37 mouse cellular contexts compared by ENCODE assay signal in genomic region chr2:174288673-174289430, GRCm38 (mm10). TPM values are rescaled to one million over a fixed set of nuclear protein-coding genes. Genes with fewer than 3 reads are reported as not detected.
DNase-seq lines count a peak whose midpoint lies in the region; ATAC-seq and TF ChIP-seq lines count a peak whose summit lies in the region.
"Had no signal": no experiment of that assay in that cellular context is flagged by ENCODE, and none has a peak within 500 bp of the region (broad histone marks: within the 10 kb centered on the region; RNA-seq: fewer than 3 reads in every experiment).

No protein-coding gene starts in this region.

- no peak overlapping the region for H3K4me3 ChIP-seq in kidney, adult 2 months (ENCODE audit: insufficient read depth, low read depth, low read length)
- H3K4me3 ChIP-seq in ES-Bruce4 (ENCODE audit: low read depth, low read length), result no peak overlapping the region
- peak overlapping the region; percentile 13; the same call in 1 of the 2 replicates for H3K4me3 ChIP-seq in kidney, embryonic 16.5 days (ENCODE audit: low read length)
- H3K4me3 ChIP-seq in hindbrain, embryonic 16.5 days (ENCODE audit: low read length), result no peak overlapping the region
- H3K4me3 ChIP-seq in intestine, embryonic 16.5 days (ENCODE audit: low read length), result no peak overlapping the region
- H3K4me3 ChIP-seq: erythroblast, embryonic 14.5 days; forebrain, embryonic 12.5 days; heart, embryonic 12.5 days; hindbrain, embryonic 13.5 days; layer of hippocampus, adult 2 months; megakaryocyte, embryonic 14.5 days; midbrain, embryonic 13.5 days; stomach, embryonic 15.5 days had no signal

- ATAC-seq in Patski, result peak; percentile 70
- peak; percentile 69 for ATAC-seq in kidney, embryonic 16.5 days (ENCODE audit: low FRiP score, low TSS enrichment)
- ATAC-seq in hindbrain, embryonic 16.5 days, result no peak
- no peak for ATAC-seq in intestine, embryonic 16.5 days
- ATAC-seq: activated CD4-positive, CD25-positive, alpha-beta regulatory T cell, adult 4 months; lung, postnatal 0 days; midbrain, embryonic 13.5 days had no signal

- in situ Hi-C loops in Patski (cut with MboI; ENCODE audit: low pct_unique_long_range_greater_than_20kb), result loop anchor here (10.0 to 25.0 kb wide), 2 partner anchors 694 to 1102 kb away; no protein-coding TSS in a partner anchor

- no peaks in the 10 kb centered on the region for H3K27me3 ChIP-seq in kidney, adult 2 months (replicated peaks; ENCODE audit: control insufficient read depth, insufficient read depth, low read length)
- H3K27me3 ChIP-seq in ES-Bruce4 (ENCODE audit: control insufficient read depth, insufficient read depth, low read length, poor library complexity, severe bottlenecking), result no peaks in the 10 kb centered on the region
- H3K27me3 ChIP-seq in Patski, result peaks cover 16% of the 10 kb centered on the region
- H3K27me3 ChIP-seq in kidney, embryonic 16.5 days (ENCODE audit: insufficient read depth, low read length), result peaks cover 47% of the 10 kb centered on the region
- H3K27me3 ChIP-seq in hindbrain, embryonic 16.5 days (replicated peaks; ENCODE audit: control insufficient read depth, insufficient read depth, low read length), result peaks cover 29% of the 10 kb centered on the region
- H3K27me3 ChIP-seq in intestine, embryonic 16.5 days (replicated peaks; ENCODE audit: control insufficient read depth, insufficient read depth, low read length), result peaks cover 22% of the 10 kb centered on the region

- H3K9me3 ChIP-seq in ES-Bruce4 (replicated peaks; ENCODE audit: control insufficient read depth, insufficient read depth, low read length, poor library complexity, severe bottlenecking), result no peaks in the 10 kb centered on the region
- peaks cover 33% of the 10 kb centered on the region for H3K9me3 ChIP-seq in kidney, embryonic 16.5 days (ENCODE audit: low read length)
- H3K9me3 ChIP-seq in hindbrain, embryonic 16.5 days (ENCODE audit: control insufficient read depth, low read length), result peaks cover 22% of the 10 kb centered on the region
- H3K9me3 ChIP-seq in intestine, embryonic 16.5 days (ENCODE audit: control insufficient read depth, low read length), result peaks cover 20% of the 10 kb centered on the region

- peak; percentile 66 for DNase-seq in kidney, adult 2 months
- DNase-seq in kidney, postnatal 25 days, result no peak
- DNase-seq in Patski (ENCODE audit: low read depth, low spot score), result peak; percentile 33
- no peak for DNase-seq in left cerebral cortex, adult 8-10 months (ENCODE audit: low spot score in 2 of 2)
- DNase-seq: adrenal gland, adult 2 months; adrenal gland, postnatal 36 days; B cell, adult 2 months; cerebellum, adult 18-20 months; cerebellum, postnatal 10 days; gastrocnemius, postnatal 25 days; heart, adult 18-20 months; heart, postnatal 4 days; layer of hippocampus, postnatal 36 days; lung, adult 18-20 months; lung, postnatal 4 days; retina, postnatal 1 day; right cerebral cortex, postnatal 14 days; thymus, postnatal 14 days had no signal

- no peak overlapping the region for H3K27ac ChIP-seq in kidney, adult 2 months (ENCODE audit: insufficient read depth, low read depth, low read length)
- peak overlapping the region; percentile 3; the same call in 1 of the 2 replicates for H3K27ac ChIP-seq in ES-Bruce4 (ENCODE audit: insufficient read depth, low read length)
- no peak overlapping the region for H3K27ac ChIP-seq in kidney, embryonic 16.5 days (ENCODE audit: low read length)
- H3K27ac ChIP-seq in hindbrain, embryonic 16.5 days (ENCODE audit: low read depth, low read length), result no peak overlapping the region
- H3K27ac ChIP-seq in intestine, embryonic 16.5 days (ENCODE audit: low read length), result no peak overlapping the region
- H3K27ac ChIP-seq: hindbrain, embryonic 13.5 days; layer of hippocampus, adult 2 months; limb, embryonic 13.5 days; midbrain, embryonic 13.5 days; neural tube, embryonic 15.5 days; stomach, embryonic 15.5 days had no signal

- TF ChIP-seq CTCF in kidney, adult 2 months (conservative IDR thresholded peaks at IDR 0.05; ENCODE audit: insufficient read depth, insufficient read length, low read depth, low read length), result no peak
- TF ChIP-seq CTCF in ES-Bruce4 (IDR thresholded peaks at IDR 0.05; ENCODE audit: low read depth, low read length) (no peak), Patski (IDR thresholded peaks at IDR 0.05) (no peak)

- TF ChIP-seq POLR2A in kidney, adult 2 months (IDR thresholded peaks at IDR 0.05; ENCODE audit: low read depth, low read length), result no peak
- no peak for TF ChIP-seq POLR2A in ES-Bruce4 (IDR thresholded peaks at IDR 0.05; ENCODE audit: insufficient read depth, low read length)

- no peak overlapping the region for H3K9ac ChIP-seq in ES-Bruce4 (ENCODE audit: low read depth, poor library complexity, severe bottlenecking)
- no peak overlapping the region for H3K9ac ChIP-seq in kidney, embryonic 16.5 days (replicated peaks; ENCODE audit: low read length)
- H3K9ac ChIP-seq in hindbrain, embryonic 16.5 days (ENCODE audit: low read depth, low read length), result no peak overlapping the region
- H3K9ac ChIP-seq in intestine, embryonic 16.5 days (ENCODE audit: low read depth, low read length), result no peak overlapping the region
- H3K9ac ChIP-seq: forebrain, embryonic 12.5 days; heart, embryonic 12.5 days; hindbrain, embryonic 13.5 days; limb, embryonic 13.5 days; neural tube, embryonic 15.5 days; stomach, embryonic 15.5 days had no signal

- POLR2A ChIA-PET in Patski (lab: Charles Lee), result no interaction called here

- CTCF ChIA-PET in Patski (lab: Charles Lee), result no interaction called here

- no peaks in the 10 kb centered on the region for H3K36me3 ChIP-seq in kidney, adult 2 months (ENCODE audit: control insufficient read depth, insufficient read depth, low read length)
- H3K36me3 ChIP-seq in ES-Bruce4 (ENCODE audit: control insufficient read depth, insufficient read depth, low read length, poor library complexity, severe bottlenecking), result peaks cover 6% of the 10 kb centered on the region
- peaks cover 53% of the 10 kb centered on the region for H3K36me3 ChIP-seq in kidney, embryonic 16.5 days (ENCODE audit: insufficient read depth, low read length)
- H3K36me3 ChIP-seq in hindbrain, embryonic 16.5 days (ENCODE audit: control insufficient read depth, insufficient read depth, low read length), result peaks cover 29% of the 10 kb centered on the region
- peaks cover 30% of the 10 kb centered on the region for H3K36me3 ChIP-seq in intestine, embryonic 16.5 days (ENCODE audit: control insufficient read depth, insufficient read depth, low read length)

- no peaks in the 10 kb centered on the region for H3K4me1 ChIP-seq in kidney, adult 2 months (ENCODE audit: control insufficient read depth, insufficient read depth, low read length)
- H3K4me1 ChIP-seq in ES-Bruce4 (ENCODE audit: control insufficient read depth, insufficient read depth, low read length), result peaks cover 3% of the 10 kb centered on the region
- H3K4me1 ChIP-seq in kidney, embryonic 16.5 days (ENCODE audit: insufficient read depth, low read length), result peaks cover 35% of the 10 kb centered on the region
- H3K4me1 ChIP-seq in hindbrain, embryonic 16.5 days (ENCODE audit: control insufficient read depth, insufficient read depth, low read depth, low read length), result peaks cover 21% of the 10 kb centered on the region
- H3K4me1 ChIP-seq in intestine, embryonic 16.5 days (ENCODE audit: control insufficient read depth, insufficient read depth, low read length), result peaks cover 11% of the 10 kb centered on the region

- TF ChIP-seq EP300 in ES-Bruce4 (IDR thresholded peaks at IDR 0.05; ENCODE audit: insufficient read depth, low read depth, low read length), result no peak

- 30% methylated on average over 12 of the region's 12 CpGs for WGBS in kidney, adult 2 months
- 28% methylated on average over 12 of the region's 12 CpGs for WGBS in kidney, embryonic 16.5 days
- 48% methylated on average over 12 of the region's 12 CpGs for WGBS in hindbrain, embryonic 16.5 days
- WGBS in intestine, embryonic 16.5 days, result 49% methylated on average over 12 of the region's 12 CpGs

- no peak overlapping the region for H3K4me2 ChIP-seq in kidney, embryonic 16.5 days (replicated peaks; ENCODE audit: low read depth, low read length)
- H3K4me2 ChIP-seq in hindbrain, embryonic 16.5 days (ENCODE audit: low read length), result no peak overlapping the region
- H3K4me2 ChIP-seq in intestine, embryonic 16.5 days (ENCODE audit: low read depth, low read length), result no peak overlapping the region
- H3K4me2 ChIP-seq: forebrain, embryonic 12.5 days; heart, embryonic 12.5 days; liver, embryonic 11.5 days; neural tube, embryonic 15.5 days; stomach, embryonic 15.5 days had no signal

RNA-seq across cellular contexts. Expression of gene Gnas, which starts 4.7 kb away (rescaled TPM):
- 872 and 1,035 TPM in 2 replicates for polyA plus RNA-seq in kidney, adult 2 months (2012; rRNA removed)
- polyA plus RNA-seq in ES-Bruce4 (2011; ENCODE audit: insufficient read depth, insufficient read length, low read depth, missing spikeins), result 394 and 424 TPM in 2 replicates
- 1,008 TPM for polyA plus RNA-seq in Patski (2021)
- 743 and 1,325 TPM in 2 replicates for polyA plus RNA-seq in kidney, embryonic 16.5 days (2015; fragmentation: Nextera tagmentation; extraction: Ambion mirVana)
- 1,030 and 1,626 TPM in 2 replicates for polyA plus RNA-seq in hindbrain, embryonic 16.5 days (2015; fragmentation: Nextera tagmentation; extraction: Ambion mirVana)
- 1,000 to 10,000 TPM; 1,754 to 1,798 (median 1,783) TPM for total RNA-seq in left cerebral cortex, adult 8-10 months (2022)
- 402 and 775 TPM in 2 replicates for polyA plus RNA-seq in intestine, embryonic 16.5 days (2015; fragmentation: Nextera tagmentation; extraction: Ambion mirVana)

RNA-seq across cellular contexts. Expression of gene Gm20721, which starts 57.7 kb away (rescaled TPM):
- polyA plus RNA-seq in kidney, adult 2 months (2012; rRNA removed), result not detected in 2 replicates
- polyA plus RNA-seq in ES-Bruce4 (2011; ENCODE audit: insufficient read depth, insufficient read length, low read depth, missing spikeins) (0.40 and 0.90 TPM in 2 replicates), Patski (2021) (152 TPM)
- polyA plus RNA-seq in kidney, embryonic 16.5 days (2015; fragmentation: Nextera tagmentation; extraction: Ambion mirVana), result 18.2 and 28.2 TPM in 2 replicates
- 15.1 and 23.5 TPM in 2 replicates for polyA plus RNA-seq in hindbrain, embryonic 16.5 days (2015; fragmentation: Nextera tagmentation; extraction: Ambion mirVana)
- total RNA-seq in left cerebral cortex, adult 8-10 months (2022), result 1 to 10 TPM in 3 of 4 experiments, under 1 TPM in 1; 0.91 to 3.4 (median 1.6) TPM
- 37.0 and 98.1 TPM in 2 replicates for polyA plus RNA-seq in intestine, embryonic 16.5 days (2015; fragmentation: Nextera tagmentation; extraction: Ambion mirVana)
- polyA plus RNA-seq: adrenal gland, adult 2 months; small intestine, adult 2 months; urinary bladder, adult 2 months had no signal

Comparison
In these comparisons a context has a peak if more than half of its experiments do, and no peak if none do; other contexts are left out.
1. DNase-seq: peak in kidney, adult 2 months (single experiment) and Patski (single experiment); none in kidney, postnatal 25 days (0 of 2) and left cerebral cortex, adult 8-10 months (0 of 2).
2. ATAC-seq: peak in Patski (single experiment) and kidney, embryonic 16.5 days (single experiment); none in hindbrain, embryonic 16.5 days (single experiment) and intestine, embryonic 16.5 days (single experiment).